Mouse (Mus musculus) liver, embryonic 16.5 days (tissue): ENCODE measurements around the gene Bbip1. TPM values are rescaled to one million over a fixed set of nuclear protein-coding genes. Genes with fewer than 3 reads are reported as not detected.

Experiments
- ATAC-seq: fragments of 200-750 bp; cut with Nextera tagmentation; 2 replicates; pipeline ENCODE4 v1.8.0; 2017; ENCODE audit warnings: low read depth, mild to moderate bottlenecking, moderate number of reproducible peaks, moderate library complexity
- H3K27ac ChIP-seq: fragments of 300-500 bp; sonication (generic); 2 replicates; pipeline ENCODE4 v1.5.1; 2014; ENCODE audit warnings: mild to moderate bottlenecking, low read length
- H3K27me3 ChIP-seq: fragments of 300-500 bp; sonication (generic); 2 replicates; pipeline ENCODE4 v1.6.1; 2014; ENCODE audit warnings: low read depth, low read length, mixed read lengths; ENCODE audit not compliant: control insufficient read depth, insufficient read depth
- H3K36me3 ChIP-seq: fragments of 300-500 bp; sonication (generic); 2 replicates; pipeline ENCODE4 v1.6.1; 2014; ENCODE audit warnings: mild to moderate bottlenecking; ENCODE audit not compliant: control insufficient read depth, insufficient read depth
- H3K4me1 ChIP-seq: fragments of 300-500 bp; sonication (generic); 2 replicates; pipeline ENCODE4 v1.6.1; 2014; ENCODE audit warnings: low read depth, low read length, mixed read lengths; ENCODE audit not compliant: control insufficient read depth
- H3K4me2 ChIP-seq: fragments of 300-500 bp; sonication (generic); 2 replicates; pipeline ENCODE4 v1.6.1; 2014; ENCODE audit warnings: low read depth, low read length, mixed read lengths
- H3K4me3 ChIP-seq: fragments of 300-500 bp; sonication (generic); 2 replicates; pipeline ENCODE4 v1.5.1; 2014; ENCODE audit warnings: low read depth, mild to moderate bottlenecking, low read length
- H3K9ac ChIP-seq: fragments of 300-500 bp; sonication (generic); 2 replicates; pipeline ENCODE4 v1.6.1; 2014; ENCODE audit warnings: low read depth, low read length
- H3K9me3 ChIP-seq: fragments of 300-500 bp; sonication (generic); replicated peaks from 2 replicates; pipeline ENCODE4 v1.6.1; 2016; ENCODE audit warnings: low read length; ENCODE audit not compliant: control insufficient read depth
- WGBS: fragments of 180-500 bp; shearing (Covaris S2); extraction: QIAGEN DNeasy Blood & Tissue Kit; methylation state at CpG from one replicate; pipeline ENCODE4 v1.1.7; 2014; ENCODE audit not compliant: insufficient replicate concordance; 5-methylcytosine and 5-hydroxymethylcytosine counted together
- polyA plus RNA-seq: library from polyadenylated mRNA; unstranded; fragments of >200 nt; fragmentation: Nextera tagmentation; extraction: Ambion mirVana; gene quantifications from 2 replicates; pipeline ENCODE4 v1.2.1, GENCODE M21; 2015

The Bbip1 gene
- 33.8 and 40.1 TPM in 2 replicates for polyA plus RNA-seq

- WGBS: under 1% methylated on average over 62 of the region's 62 CpGs
- Histone ChIP-seq H3K27ac (peak within 1 kb of the TSS; percentile 98), H3K4me2 (peak within 1 kb of the TSS; percentile 77), H3K4me3 (peak within 1 kb of the TSS; percentile 76), H3K27me3 (no peaks in the 10 kb centered on the region), H3K9me3 (no peaks in the 10 kb centered on the region), H3K4me1 (peaks cover 31% of the 10 kb centered on the region), H3K36me3 (no peaks in the 10 kb centered on the region), H3K9ac (peak within 1 kb of the TSS; percentile 89)
- peak; percentile 88 for ATAC-seq
These were observed at the start of gene Bbip1, which contains the start of gene Shoc2 for GRCm38 (mm10) chr19:53943802-53944785. TSS of gene Bbip1 (minus strand) at chr19:53944627. TSS of gene Shoc2 (plus strand) at chr19:53944306.

GRCm38 (mm10) chr19:53993860-53994259 is 49.4 kb upstream of the Bbip1 start:
- no peaks in the 10 kb centered on the region for H3K9me3 ChIP-seq
- H3K27me3 ChIP-seq: no peaks in the 10 kb centered on the region
- ATAC-seq: no peak

GRCm38 (mm10) chr19:53990538-53990937 is 46.1 kb upstream of the Bbip1 start:
- no peak overlapping the region for H3K9ac ChIP-seq
- H3K4me1 ChIP-seq: peaks cover 4% of the 10 kb centered on the region
- H3K27ac ChIP-seq: no peak overlapping the region
- no peaks in the 10 kb centered on the region for H3K27me3 ChIP-seq
- H3K4me3 ChIP-seq: no peak overlapping the region
- H3K36me3 ChIP-seq: peaks cover 6% of the 10 kb centered on the region; the same call in 1 of the 2 replicates
- no peak for ATAC-seq
- H3K4me2 ChIP-seq: no peak overlapping the region
- 77% methylated on average over 2 of the region's 2 CpGs for WGBS
- H3K9me3 ChIP-seq: no peaks in the 10 kb centered on the region

More at GRCm38 (mm10) chr19:53993860-53994259, 49.4 kb upstream of the Bbip1 start:
- H3K27ac ChIP-seq: no peak overlapping the region
- H3K4me3 ChIP-seq: no peak overlapping the region
- H3K9ac ChIP-seq: no peak overlapping the region
- H3K4me1 ChIP-seq: no peaks in the 10 kb centered on the region
- H3K36me3 ChIP-seq: no peaks in the 10 kb centered on the region
- 81% methylated on average over 3 of the region's 3 CpGs for WGBS
- no peak overlapping the region for H3K4me2 ChIP-seq

- H3K27me3 ChIP-seq: no peaks in the 10 kb centered on the region
- peak; percentile 85 for ATAC-seq
- H3K27ac ChIP-seq: no peak overlapping the region
- H3K4me1 ChIP-seq: peaks cover 21% of the 10 kb centered on the region
- no peaks in the 10 kb centered on the region for H3K9me3 ChIP-seq
- H3K9ac ChIP-seq: no peak overlapping the region
- H3K4me2 ChIP-seq: no peak overlapping the region; the same call in 1 of the 2 replicates
- 57% methylated on average over 3 of the region's 3 CpGs for WGBS
- H3K36me3 ChIP-seq: peaks cover 6% of the 10 kb centered on the region; the same call in 1 of the 2 replicates
- no peak overlapping the region for H3K4me3 ChIP-seq
These were observed 40.2 kb upstream of the Bbip1 start for GRCm38 (mm10) chr19:53984628-53985027.

GRCm38 (mm10) chr19:53983336-53983735 is 38.9 kb upstream of the Bbip1 start:
- no peak for ATAC-seq
- Histone ChIP-seq H3K9ac (no peak overlapping the region), H3K4me1 (peaks cover 21% of the 10 kb centered on the region), H3K4me3 (no peak overlapping the region), H3K27ac (no peak overlapping the region), H3K9me3 (no peaks in the 10 kb centered on the region), H3K36me3 (peaks cover 6% of the 10 kb centered on the region; the same call in 1 of the 2 replicates), H3K27me3 (no peaks in the 10 kb centered on the region), H3K4me2 (no peak overlapping the region)
- WGBS: 68% methylated on average over 1 of the region's 1 CpGs

- Histone ChIP-seq H3K27me3 (no peaks in the 10 kb centered on the region), H3K4me3 (no peak overlapping the region), H3K4me2 (peak overlapping the region; percentile 15; the same call in 1 of the 2 replicates), H3K36me3 (no peaks in the 10 kb centered on the region), H3K9me3 (no peaks in the 10 kb centered on the region), H3K9ac (no peak overlapping the region), H3K4me1 (peaks cover 21% of the 10 kb centered on the region), H3K27ac (peak overlapping the region; percentile 30; the same call in 1 of the 2 replicates)
- ATAC-seq: 0 out of 2 replicates have a peak, but pooled peaks have one; percentile 39
- 37% methylated on average over 3 of the region's 3 CpGs for WGBS
These were observed 37.6 kb upstream of the Bbip1 start for GRCm38 (mm10) chr19:53982041-53982440.

GRCm38 (mm10) chr19:53973656-53974055 is 29.2 kb upstream of the Bbip1 start:
- H3K9me3 ChIP-seq: no peaks in the 10 kb centered on the region
- 34% methylated on average over 1 of the region's 1 CpGs for WGBS

GRCm38 (mm10) chr19:53971938-53972337 is 27.5 kb upstream of the Bbip1 start:
- no peak overlapping the region for H3K4me3 ChIP-seq
- no peaks in the 10 kb centered on the region for H3K9me3 ChIP-seq
- H3K27me3 ChIP-seq: no peaks in the 10 kb centered on the region
- ATAC-seq: 0 out of 2 replicates have a peak, but pooled peaks have one; percentile 47
- H3K27ac ChIP-seq: peak overlapping the region; percentile 57; the same call in 1 of the 2 replicates
- no peak overlapping the region for H3K9ac ChIP-seq
- H3K36me3 ChIP-seq: peaks cover 3% of the 10 kb centered on the region; the same call in 1 of the 2 replicates
- 29% methylated on average over 7 of the region's 7 CpGs for WGBS
- H3K4me2 ChIP-seq: 0 out of 2 replicates have a peak overlapping the region, but pooled peaks have one; percentile 9
- H3K4me1 ChIP-seq: peaks cover 7% of the 10 kb centered on the region

More at GRCm38 (mm10) chr19:53973656-53974055, 29.2 kb upstream of the Bbip1 start:
- no peak overlapping the region for H3K27ac ChIP-seq
- H3K9ac ChIP-seq: no peak overlapping the region
- ATAC-seq: no peak
- no peak overlapping the region for H3K4me3 ChIP-seq
- peaks cover 7% of the 10 kb centered on the region for H3K4me1 ChIP-seq
- no peaks in the 10 kb centered on the region for H3K27me3 ChIP-seq
- H3K36me3 ChIP-seq: no peaks in the 10 kb centered on the region
- no peak overlapping the region for H3K4me2 ChIP-seq
